Mouse (Mus musculus) heart, embryonic 15.5 days (tissue): ENCODE measurements around the gene Syt17. TPM values are rescaled to one million over a fixed set of nuclear protein-coding genes. Genes with fewer than 3 reads are reported as not detected.
A peak's percentile ranks its signal among the peaks of the same experiment; 100 is the strongest.

ENCODE experiments used
- ATAC-seq: fragments of 200-750 bp; cut with Nextera tagmentation; replicated peaks from 2 replicates; pipeline ENCODE4 v1.8.0; 2017; ENCODE audit warnings: low read depth, moderate TSS enrichment; ENCODE audit not compliant: insufficient number of reproducible peaks, insufficient read depth, low FRiP score
- H3K27ac ChIP-seq: fragments of 300-500 bp; sonication (generic); 2 replicates; pipeline ENCODE4 v1.5.1; 2015; ENCODE audit warnings: mild to moderate bottlenecking, inconsistent platforms
- H3K27me3 ChIP-seq: fragments of 300-500 bp; sonication (generic); 2 replicates; pipeline ENCODE4 v1.6.1; 2015; ENCODE audit warnings: inconsistent platforms
- H3K36me3 ChIP-seq: fragments of 300-500 bp; sonication (generic); 2 replicates; pipeline ENCODE4 v1.6.1; 2015; ENCODE audit warnings: mild to moderate bottlenecking, inconsistent platforms
- H3K4me1 ChIP-seq: fragments of 300-500 bp; sonication (generic); replicated peaks from 2 replicates; pipeline ENCODE4 v1.6.1; 2015; ENCODE audit warnings: inconsistent platforms
- H3K4me2 ChIP-seq: fragments of 300-500 bp; sonication (generic); 2 replicates; pipeline ENCODE4 v1.6.1; 2015; ENCODE audit warnings: inconsistent platforms, mild to moderate bottlenecking, moderate library complexity
- H3K4me3 ChIP-seq: fragments of 300-500 bp; sonication (generic); 2 replicates; pipeline ENCODE4 v1.5.1; 2015; ENCODE audit warnings: mild to moderate bottlenecking, inconsistent platforms
- H3K9ac ChIP-seq: fragments of 300-500 bp; sonication (generic); 2 replicates; pipeline ENCODE4 v1.6.1; 2015; ENCODE audit warnings: mild to moderate bottlenecking, inconsistent platforms
- H3K9me3 ChIP-seq: fragments of 300-500 bp; sonication (generic); replicated peaks from 2 replicates; pipeline ENCODE4 v1.6.1; 2016; ENCODE audit warnings: inconsistent platforms
- WGBS: fragments of 180-500 bp; shearing (Covaris S2); methylation state at CpG from one replicate; pipeline ENCODE4 v1.1.7; 2015; ENCODE audit warnings: mixed read lengths; 5-methylcytosine and 5-hydroxymethylcytosine counted together
- polyA plus RNA-seq: library from polyadenylated mRNA; unstranded; fragments of >200 nt; fragmentation: Nextera tagmentation; extraction: Ambion mirVana; gene quantifications from 2 replicates; pipeline ENCODE4 v1.2.1, GENCODE M21; 2015

Syt17 gene
- polyA plus RNA-seq, 1 experiment from 2014 or later: 1.6 TPM

DNA sequence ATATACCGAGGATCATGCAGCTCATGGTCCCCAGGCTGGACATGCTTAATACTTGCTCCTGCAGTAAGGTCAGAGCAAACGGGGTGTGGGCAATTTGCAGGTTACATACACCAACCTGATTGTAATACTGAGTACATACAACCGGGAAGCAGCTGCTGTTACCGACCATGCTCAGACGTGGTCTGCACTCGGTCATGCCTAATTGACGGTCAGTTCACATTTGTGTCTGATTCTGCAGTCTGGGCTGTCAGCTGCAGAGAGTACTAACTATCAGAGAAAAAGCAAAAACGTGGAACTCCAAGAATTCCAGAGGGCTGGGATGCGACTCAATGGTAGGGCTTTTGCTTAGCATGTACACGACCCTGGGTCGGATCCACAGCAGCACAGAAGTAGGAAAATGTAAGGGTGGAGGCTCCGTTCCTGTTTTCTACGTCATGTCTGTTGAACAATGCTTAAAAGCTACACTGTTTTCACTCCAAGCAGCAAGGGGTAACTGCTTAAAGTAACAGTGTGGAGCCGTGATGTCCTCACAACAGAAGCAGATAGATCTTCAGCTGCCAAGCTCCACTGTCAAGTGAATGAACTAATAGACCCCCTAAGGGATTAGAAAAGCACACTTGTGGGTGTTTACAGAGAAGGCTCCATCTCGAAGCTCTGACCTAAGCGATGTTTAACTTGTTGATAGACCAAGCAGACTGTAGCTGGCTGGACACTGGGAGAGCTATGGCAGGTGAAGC, 13.5 kb upstream of the Syt17 start:
- H3K9me3 ChIP-seq: no peaks in the 10 kb centered on the region
- H3K27ac ChIP-seq: no peak overlapping the region
- H3K4me2 ChIP-seq: no peak overlapping the region
- H3K9ac ChIP-seq: no peak overlapping the region
- H3K27me3 ChIP-seq: no peaks in the 10 kb centered on the region
- 0 out of 2 replicates have a peak, but pooled peaks cover 6% of the 10 kb centered on the region for H3K4me1 ChIP-seq
- H3K36me3 ChIP-seq: no peaks in the 10 kb centered on the region
- H3K4me3 ChIP-seq: no peak overlapping the region
- no peak for ATAC-seq
- WGBS: 54% methylated on average over 16 of the region's 16 CpGs

DNA sequence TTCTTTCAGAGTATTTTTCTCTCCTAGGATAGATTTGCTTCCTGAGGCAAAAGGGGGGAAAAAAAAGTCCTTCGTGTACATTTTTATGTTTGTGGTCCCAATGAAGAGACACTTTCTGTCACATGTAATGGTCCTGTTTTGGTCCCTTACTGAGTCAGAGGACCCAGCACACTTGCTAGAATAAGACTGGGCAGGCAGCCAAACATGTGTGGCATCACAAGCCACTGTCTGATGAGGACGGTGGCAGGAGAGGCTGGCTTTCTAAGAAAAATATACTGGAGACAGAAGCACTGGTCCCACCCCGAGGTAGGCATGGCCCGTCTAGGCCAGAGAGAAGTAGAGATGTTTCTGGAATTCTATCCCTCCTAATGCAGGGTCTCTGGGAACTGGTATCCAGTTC, 5.7 kb upstream of the Syt17 start:
- 42% methylated on average over 4 of the region's 4 CpGs for WGBS
- Histone ChIP-seq H3K4me1 (no peaks in the 10 kb centered on the region), H3K27me3 (peaks cover 15% of the 10 kb centered on the region), H3K4me2 (no peak overlapping the region), H3K36me3 (no peaks in the 10 kb centered on the region), H3K4me3 (no peak overlapping the region), H3K27ac (no peak overlapping the region), H3K9ac (no peak overlapping the region), H3K9me3 (no peaks in the 10 kb centered on the region)
- no peak for ATAC-seq

DNA sequence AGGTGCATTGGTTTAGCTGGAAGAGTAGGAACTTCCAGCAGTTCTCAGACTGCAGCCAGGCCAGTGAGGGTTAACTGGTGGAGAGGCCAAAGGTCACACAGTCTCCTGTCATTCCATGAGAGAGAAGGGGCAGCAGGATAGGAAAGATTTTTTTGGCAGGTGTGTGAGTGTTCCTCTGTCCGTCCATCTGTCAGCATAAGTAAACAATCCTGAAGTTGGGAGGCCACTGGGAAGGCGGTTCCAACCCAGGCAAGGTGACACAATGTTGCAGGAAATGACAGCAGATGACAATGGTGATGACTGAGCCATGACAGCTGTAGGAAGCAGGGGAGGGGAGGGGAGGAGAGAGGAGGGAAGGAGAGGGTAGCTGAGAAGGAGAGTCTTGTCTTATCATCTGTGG, 4.9 kb upstream of the Syt17 start:
- H3K27ac ChIP-seq: no peak overlapping the region
- no peak overlapping the region for H3K4me3 ChIP-seq
- H3K9ac ChIP-seq: no peak overlapping the region
- peaks cover 22% of the 10 kb centered on the region for H3K27me3 ChIP-seq
- H3K4me2 ChIP-seq: no peak overlapping the region
- no peaks in the 10 kb centered on the region for H3K36me3 ChIP-seq
- peaks cover 7% of the 10 kb centered on the region for H3K4me1 ChIP-seq
- WGBS: 23% methylated on average over 2 of the region's 2 CpGs
- no peak for ATAC-seq
- no peaks in the 10 kb centered on the region for H3K9me3 ChIP-seq

DNA sequence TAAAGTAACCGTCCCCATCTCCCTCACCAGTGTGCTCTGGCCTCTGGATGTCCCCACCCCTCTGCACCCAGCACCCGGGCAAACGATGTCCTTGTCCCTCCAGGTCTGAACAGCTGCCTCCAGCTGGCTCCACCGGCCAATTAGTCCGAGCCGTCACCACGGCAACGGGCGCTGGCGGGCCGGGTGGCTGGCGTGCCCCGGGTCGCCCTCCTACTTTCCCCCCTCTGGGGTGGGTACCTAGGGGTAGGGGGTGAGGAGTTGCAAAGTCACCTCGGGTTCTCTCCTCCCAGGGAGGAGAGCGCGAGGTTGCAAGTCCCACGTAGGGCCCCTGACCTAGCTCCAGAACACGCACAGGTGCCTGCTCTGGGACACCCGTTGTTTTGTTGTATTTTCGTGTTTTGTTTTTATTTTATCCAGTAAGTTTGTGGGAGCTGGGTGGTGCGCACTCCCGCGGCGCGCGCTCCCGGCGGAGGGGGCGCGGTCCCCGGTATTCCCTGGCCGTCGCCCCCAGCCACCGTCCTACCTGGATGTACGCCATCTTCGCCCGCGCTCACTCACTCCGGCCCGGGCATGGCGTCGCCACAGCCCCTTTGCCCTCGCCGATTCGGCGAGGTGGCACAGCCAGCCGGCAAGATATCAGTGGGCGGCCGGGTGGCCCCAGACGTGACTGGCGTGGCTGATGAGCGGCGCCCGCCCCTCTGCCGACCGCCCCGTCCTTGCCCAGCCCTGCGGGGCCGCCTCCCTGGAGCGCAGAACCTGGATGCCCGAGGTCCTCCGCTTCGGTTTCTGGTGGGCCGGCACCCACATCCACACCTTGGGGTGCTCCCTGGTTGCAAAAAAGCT, 510 bp downstream of the Syt17 start:
- Histone ChIP-seq H3K27ac (no peak overlapping the region), H3K4me2 (peak overlapping the region; percentile 99), H3K27me3 (peaks cover 63% of the 10 kb centered on the region), H3K9ac (peak overlapping the region; percentile 63), H3K9me3 (no peaks in the 10 kb centered on the region), H3K4me3 (peak overlapping the region; percentile 67), H3K36me3 (no peaks in the 10 kb centered on the region), H3K4me1 (peaks cover 23% of the 10 kb centered on the region)
- under 1% methylated on average over 65 of the region's 65 CpGs for WGBS
- no peak for ATAC-seq

DNA sequence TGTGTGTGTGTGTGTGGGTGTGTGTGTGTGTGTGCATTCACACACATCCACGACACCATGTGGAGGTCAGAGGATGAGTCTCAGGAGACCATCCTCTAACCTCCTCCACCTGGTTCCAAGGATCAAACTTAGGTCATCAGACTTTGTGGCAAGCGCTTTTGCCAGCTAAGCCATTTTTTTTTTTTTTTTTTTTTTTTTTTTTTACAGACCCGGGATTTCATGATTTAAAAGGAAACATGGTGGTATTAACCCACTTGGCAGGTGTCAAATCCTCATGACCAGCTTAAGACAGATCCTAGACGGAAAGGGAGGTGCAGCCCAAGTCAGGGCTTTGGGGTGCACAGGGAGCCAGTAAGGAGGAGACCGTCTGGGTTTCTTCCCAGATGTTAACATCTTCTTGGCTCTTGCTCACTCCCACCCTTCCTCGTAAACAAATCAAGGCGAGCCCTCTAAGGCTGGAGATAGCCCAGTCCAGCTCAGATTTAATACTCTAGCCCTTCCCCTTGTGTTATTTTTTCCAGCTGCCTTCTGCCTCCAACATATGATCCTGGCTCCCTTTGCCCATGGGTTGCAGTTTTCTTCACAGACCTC, 4.0 kb downstream of the Syt17 start:
- Histone ChIP-seq H3K27ac (no peak overlapping the region), H3K9ac (no peak overlapping the region), H3K27me3 (peaks cover 52% of the 10 kb centered on the region), H3K4me2 (no peak overlapping the region), H3K36me3 (no peaks in the 10 kb centered on the region), H3K4me1 (peaks cover 23% of the 10 kb centered on the region), H3K9me3 (no peaks in the 10 kb centered on the region), H3K4me3 (no peak overlapping the region)
- ATAC-seq: no peak
- 39% methylated on average over 7 of the region's 7 CpGs for WGBS

DNA sequence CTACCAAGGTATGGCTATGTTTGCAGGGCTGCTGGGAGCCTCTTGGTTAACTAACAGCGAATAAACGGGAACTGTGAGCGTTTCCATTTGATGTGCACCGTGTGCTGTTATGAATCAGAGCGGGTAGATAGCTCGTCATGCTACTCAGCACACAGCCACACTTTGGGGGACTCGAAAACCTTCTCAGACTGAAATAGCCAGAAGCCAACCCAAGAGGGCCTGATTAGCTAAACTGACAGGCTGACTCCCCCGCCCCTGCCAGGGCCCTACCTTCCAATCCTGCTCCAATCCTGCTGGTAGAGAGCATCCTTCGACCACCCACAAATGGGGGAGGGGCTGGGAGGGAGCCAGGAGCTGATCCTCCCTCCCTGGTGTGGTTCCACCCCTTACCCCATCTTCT, 4.7 kb downstream of the Syt17 start:
- Histone ChIP-seq H3K27ac (no peak overlapping the region), H3K36me3 (no peaks in the 10 kb centered on the region), H3K9ac (no peak overlapping the region), H3K27me3 (peaks cover 49% of the 10 kb centered on the region), H3K9me3 (no peaks in the 10 kb centered on the region), H3K4me3 (no peak overlapping the region), H3K4me2 (no peak overlapping the region), H3K4me1 (peaks cover 20% of the 10 kb centered on the region)
- 0 out of 2 replicates have a peak, but pooled peaks have one; percentile 18 for ATAC-seq
- 1% methylated on average over 9 of the region's 9 CpGs for WGBS

DNA sequence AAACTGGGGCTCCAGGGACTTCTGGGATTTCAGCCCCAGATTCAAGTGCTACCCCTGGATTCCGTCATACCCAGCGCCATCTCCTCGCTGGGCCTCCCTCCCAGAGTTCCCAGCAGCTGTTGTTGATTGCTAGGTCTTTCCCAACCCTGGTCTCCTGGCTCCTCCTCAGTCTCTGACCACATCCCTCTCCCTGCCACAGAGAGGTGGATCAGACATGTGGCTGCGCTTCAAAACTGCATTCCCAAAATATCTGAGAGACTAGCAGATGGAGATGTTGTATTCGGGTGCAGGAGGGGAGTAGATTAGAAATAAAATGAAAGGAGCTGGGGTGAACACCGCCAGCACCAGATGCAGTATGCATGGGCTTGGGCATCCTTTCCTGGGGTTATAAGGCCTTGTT, 6.5 kb downstream of the Syt17 start:
- no peak overlapping the region for H3K27ac ChIP-seq
- H3K36me3 ChIP-seq: no peaks in the 10 kb centered on the region
- ATAC-seq: no peak
- peaks cover 31% of the 10 kb centered on the region for H3K27me3 ChIP-seq
- H3K4me3 ChIP-seq: no peak overlapping the region
- no peaks in the 10 kb centered on the region for H3K9me3 ChIP-seq
- no peak overlapping the region for H3K9ac ChIP-seq
- H3K4me1 ChIP-seq: 0 out of 2 replicates have a peak, but pooled peaks cover 3% of the 10 kb centered on the region
- H3K4me2 ChIP-seq: no peak overlapping the region
- WGBS: 63% methylated on average over 6 of the region's 6 CpGs

DNA sequence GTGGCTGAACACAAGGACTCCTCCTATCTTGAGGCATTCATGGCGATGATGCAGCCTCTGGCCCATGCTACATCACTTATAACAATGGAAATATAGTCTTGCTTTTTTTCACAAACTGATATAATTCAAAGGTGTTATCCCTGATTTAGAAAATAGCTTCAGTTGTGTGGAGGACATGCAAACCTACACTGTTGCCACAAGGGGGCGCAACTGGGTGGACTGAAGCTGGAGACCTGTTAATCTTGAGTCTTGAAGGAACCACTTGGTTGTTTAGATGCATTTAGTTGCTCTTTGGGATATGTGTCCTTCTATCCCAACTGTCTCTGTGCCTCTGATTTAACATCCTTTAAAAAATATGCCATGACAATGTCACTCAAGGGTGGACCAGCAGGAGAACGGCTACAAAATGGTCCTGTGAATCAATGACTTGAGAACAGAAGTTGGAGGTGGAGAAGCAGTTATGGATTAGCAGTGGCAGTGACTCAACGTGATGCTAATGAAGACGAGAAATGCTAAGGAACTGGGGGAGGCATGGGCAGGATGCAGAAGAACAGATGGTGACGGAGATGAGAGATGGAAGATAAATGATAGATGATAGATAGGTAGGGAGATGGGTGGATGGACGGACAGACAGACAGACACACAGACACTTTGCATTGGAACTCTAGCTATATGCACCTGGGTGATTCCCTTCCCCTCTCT, 10.8 kb downstream of the Syt17 start:
- Histone ChIP-seq H3K9me3 (no peaks in the 10 kb centered on the region), H3K4me3 (no peak overlapping the region), H3K4me2 (no peak overlapping the region), H3K36me3 (no peaks in the 10 kb centered on the region), H3K9ac (no peak overlapping the region), H3K27me3 (no peaks in the 10 kb centered on the region), H3K27ac (no peak overlapping the region), H3K4me1 (no peaks in the 10 kb centered on the region)
- ATAC-seq: no peak
- WGBS: 50% methylated on average over 7 of the region's 7 CpGs

DNA sequence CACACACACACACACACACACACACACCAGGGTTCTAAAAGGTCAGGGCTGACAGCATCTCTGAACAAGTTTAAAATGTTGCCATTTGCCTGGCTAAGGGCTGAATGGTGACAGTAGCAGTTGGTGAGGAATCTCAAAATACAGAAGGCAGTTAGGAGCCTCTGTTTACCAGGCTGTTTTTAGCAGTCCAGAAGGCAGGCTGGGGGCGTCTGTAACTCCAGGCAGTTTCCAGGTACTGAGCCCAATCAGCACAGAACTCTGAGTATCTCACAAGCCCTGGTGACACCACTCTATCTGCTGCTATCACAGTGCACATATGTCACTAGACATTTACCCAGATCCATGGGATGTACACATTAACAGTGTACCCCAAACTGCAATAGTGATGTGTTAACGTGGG, 19.1 kb downstream of the Syt17 start:
- no peaks in the 10 kb centered on the region for H3K9me3 ChIP-seq
- H3K27me3 ChIP-seq: no peaks in the 10 kb centered on the region
- no peak for ATAC-seq
- H3K4me1 ChIP-seq: no peaks in the 10 kb centered on the region
- H3K27ac ChIP-seq: no peak overlapping the region
- no peak overlapping the region for H3K4me3 ChIP-seq
- 62% methylated on average over 2 of the region's 2 CpGs for WGBS
- H3K4me2 ChIP-seq: no peak overlapping the region
- H3K9ac ChIP-seq: no peak overlapping the region
- H3K36me3 ChIP-seq: no peaks in the 10 kb centered on the region

DNA sequence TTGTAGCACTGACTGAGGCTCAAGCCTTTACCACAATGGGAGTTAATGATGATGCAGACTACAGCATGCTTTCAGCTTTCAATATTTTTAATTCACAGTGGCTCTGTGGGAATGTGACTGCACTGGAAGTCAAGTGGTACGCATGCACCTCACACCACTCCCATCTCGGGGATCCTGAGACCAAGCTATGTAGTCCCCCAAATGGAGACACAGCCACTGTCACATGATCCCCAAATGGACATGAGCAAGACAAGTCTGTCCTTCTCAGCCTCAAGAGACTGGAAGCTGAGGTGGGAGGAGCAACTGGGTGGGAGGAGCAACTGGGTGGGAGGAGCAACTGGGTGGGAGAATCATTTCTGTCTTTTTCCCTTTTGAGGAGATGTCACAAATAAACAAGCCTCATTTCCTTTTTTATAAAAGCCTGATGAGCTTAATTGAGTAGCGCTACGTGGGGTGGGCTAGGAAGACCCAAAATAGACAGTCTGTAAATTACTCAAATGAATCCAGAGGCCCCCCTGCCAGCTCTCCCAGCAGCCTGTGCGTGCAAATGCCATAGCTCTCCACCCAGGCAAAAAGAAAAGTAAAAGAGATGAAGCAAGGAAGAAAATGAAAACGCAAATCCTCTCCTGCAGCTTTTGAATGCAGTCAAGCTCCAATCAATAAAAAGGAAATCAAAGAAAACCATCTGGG, 28.4 kb downstream of the Syt17 start:
- ATAC-seq: no peak
- H3K4me2 ChIP-seq: no peak overlapping the region

More for the DNA sequence above, 28.4 kb downstream of the Syt17 start:
- 64% methylated on average over 6 of the region's 6 CpGs for WGBS
- H3K4me3 ChIP-seq: no peak overlapping the region
- no peak overlapping the region for H3K9ac ChIP-seq
- H3K27me3 ChIP-seq: no peaks in the 10 kb centered on the region
- no peaks in the 10 kb centered on the region for H3K4me1 ChIP-seq
- no peaks in the 10 kb centered on the region for H3K9me3 ChIP-seq
- no peak overlapping the region for H3K27ac ChIP-seq
- H3K36me3 ChIP-seq: no peaks in the 10 kb centered on the region
